Mouse (Mus musculus) CD4-positive, CD25-positive, alpha-beta regulatory T cell (primary cell): ENCODE results near the gene Senp1. TPM values are rescaled to one million over a fixed set of nuclear protein-coding genes. Genes with fewer than 3 reads are reported as not detected.

Experiments
- polyA plus RNA-seq: library from polyadenylated mRNA; unstranded; fragments of 100-300 nt; shearing (Covaris generic); gene quantifications from one replicate; pipeline ENCODE4 v1.2.1, GENCODE M21; 2017

The Senp1 gene
- polyA plus RNA-seq: 45.7 TPM

DNA sequence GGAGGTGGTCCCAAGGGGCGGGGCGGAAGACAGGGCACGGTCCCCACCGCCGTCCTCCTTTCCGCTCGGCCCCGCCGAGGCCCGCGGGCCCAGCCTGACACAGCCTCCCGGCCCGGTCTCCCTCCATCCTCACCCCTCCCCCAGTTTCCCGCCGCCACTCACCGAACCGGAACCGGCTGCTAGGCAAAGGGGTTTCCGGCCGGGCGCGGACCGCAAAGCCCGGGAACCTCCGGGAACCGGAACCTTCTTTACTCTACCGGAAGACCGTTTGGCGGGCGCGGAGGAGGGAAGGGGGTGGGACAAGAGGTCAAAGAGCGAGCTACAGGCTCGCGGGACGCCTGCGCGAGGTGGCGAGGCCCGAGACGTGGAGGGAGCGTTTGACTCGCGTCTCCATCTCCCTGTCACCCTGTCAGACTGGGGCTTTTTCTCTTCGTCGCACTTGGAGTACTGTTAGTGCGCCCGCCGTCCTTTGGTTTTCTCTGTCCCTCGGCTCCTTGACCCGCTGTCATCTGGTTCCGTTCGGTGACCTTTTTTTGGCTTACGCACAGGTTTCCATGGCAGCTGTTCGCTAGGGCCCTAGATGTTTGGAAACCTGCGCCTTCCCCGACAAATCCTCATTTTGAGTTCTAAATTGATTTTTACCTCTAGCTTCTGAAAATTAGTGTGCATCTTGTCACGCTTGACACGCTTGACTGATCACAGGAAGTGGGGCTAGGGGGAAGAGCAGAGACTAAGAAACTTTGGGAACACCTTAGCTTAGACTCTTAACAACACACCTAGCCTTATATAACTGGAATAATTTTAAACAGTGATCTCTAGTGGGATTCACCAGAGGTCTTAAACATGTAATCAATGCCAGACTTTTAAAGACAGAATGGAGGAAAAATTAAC, at the start of gene Senp1:
Senp1 (minus strand) TSS at position 624 of the 891 bp plus-strand sequence.

DNA sequence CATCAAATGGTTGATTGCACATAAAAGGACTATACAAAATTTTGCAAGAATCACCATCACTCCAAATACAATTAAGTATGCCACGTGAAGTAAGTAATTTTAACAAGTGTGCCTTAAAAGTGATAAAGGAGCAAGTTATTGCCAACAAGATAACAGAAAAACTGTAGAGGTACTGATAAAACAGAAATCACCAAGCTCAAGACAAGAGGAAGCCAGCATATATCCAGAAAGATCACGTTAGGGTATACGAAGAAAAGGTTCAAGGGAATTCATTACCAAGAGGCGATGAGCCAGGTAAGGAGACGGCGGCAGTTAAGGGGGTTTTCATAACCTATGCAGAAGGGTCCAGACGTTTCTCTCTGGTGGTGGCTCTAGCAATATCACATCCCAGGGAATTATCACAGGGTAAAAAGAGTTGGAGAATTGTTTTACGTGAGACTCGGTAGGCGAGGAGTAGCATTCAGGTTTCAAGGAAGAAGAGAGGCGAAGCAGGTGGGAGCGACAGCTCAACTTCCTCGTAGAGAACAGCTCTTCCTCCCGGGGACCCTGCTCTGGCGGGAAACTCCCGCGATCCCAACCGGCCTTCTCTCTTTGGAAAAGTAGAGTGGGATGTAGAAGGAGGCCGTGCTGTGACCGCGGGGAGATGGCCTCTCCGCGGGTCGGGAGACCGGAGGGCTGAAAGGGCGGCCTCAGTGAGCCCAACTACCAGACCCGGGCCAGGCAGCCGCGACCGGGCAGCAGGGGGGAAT, 998 bp downstream of the Senp1 start, which contains the start of gene Pfkm:
Pfkm (plus strand) TSS at position 218 of the 749 bp plus-strand sequence.

DNA sequence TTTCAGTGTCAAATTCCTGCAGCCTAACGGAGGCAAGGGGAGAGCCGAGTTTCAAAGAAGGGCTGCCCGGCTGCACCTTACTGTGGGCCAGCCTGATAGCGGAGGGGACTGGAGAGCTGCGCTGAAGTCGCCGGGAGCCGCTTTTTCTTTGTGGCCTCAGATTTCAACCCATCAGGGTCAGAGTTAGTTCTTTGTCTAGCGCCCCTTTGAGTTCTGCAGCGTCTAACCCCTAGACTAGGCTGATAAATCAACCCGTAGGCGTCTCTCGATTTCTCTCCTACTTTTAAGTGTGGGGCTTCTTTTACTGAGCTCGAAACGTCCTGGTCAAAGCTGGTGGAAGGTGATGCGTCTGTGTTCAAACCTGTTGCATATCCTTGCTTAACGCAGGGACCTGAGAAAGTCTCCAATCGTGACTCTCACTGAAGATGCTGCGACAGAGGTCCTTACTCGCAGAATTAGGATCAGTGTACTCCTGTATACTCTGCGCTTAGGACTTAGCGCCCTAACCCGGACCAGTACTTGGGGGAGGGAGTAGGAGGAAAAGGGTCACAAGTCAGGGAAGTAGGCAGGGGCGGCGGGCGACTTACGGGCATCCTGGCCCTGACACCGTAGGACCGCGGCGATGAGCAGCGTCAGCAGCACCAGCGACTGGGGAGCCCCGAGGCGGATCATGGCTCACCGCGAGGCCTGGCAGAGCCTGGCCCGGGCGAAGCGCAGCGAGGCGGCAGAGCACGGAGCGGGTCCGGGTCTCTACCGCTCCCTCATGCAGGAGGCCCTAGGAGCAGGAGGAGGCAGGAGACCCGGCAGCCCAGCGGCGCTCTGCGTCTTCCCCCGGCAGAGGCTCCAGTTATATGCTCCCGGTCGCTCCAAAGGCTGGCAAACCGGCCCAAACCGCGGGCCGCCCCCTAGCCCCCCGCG, 89.5 kb downstream of the Senp1 start, which contains the start of gene Col2a1:
Col2a1 (minus strand) TSS at position 874 of the 918 bp plus-strand sequence.

Other genes starting within 250 kb of the Senp1 start
- gene Hdac7, start 249.2 kb downstream of the Senp1 start, polyA plus RNA-seq: 109 TPM
- 0.38 TPM for gene Vdr, start 183.1 kb downstream of the Senp1 start, polyA plus RNA-seq
- gene Tmem106c, start 129.5 kb downstream of the Senp1 start, polyA plus RNA-seq: 26.0 TPM
- not detected for gene Col2a1, start 89.0 kb downstream of the Senp1 start, polyA plus RNA-seq
- 12.7 TPM for gene Pfkm, start 1.2 kb downstream of the Senp1 start, polyA plus RNA-seq
- gene Asb8, start 71.9 kb upstream of the Senp1 start, polyA plus RNA-seq: 40.0 TPM
- 0.07 TPM for gene Ccdc184, start 73.4 kb upstream of the Senp1 start, polyA plus RNA-seq
- not detected for gene Olfr288, start 101.8 kb upstream of the Senp1 start, polyA plus RNA-seq
- gene Gm44579, start 127.2 kb upstream of the Senp1 start, polyA plus RNA-seq: not detected
- gene Olfr287, start 127.3 kb upstream of the Senp1 start, polyA plus RNA-seq: not detected
- 0.07 TPM for gene Olfr286, start 140.7 kb upstream of the Senp1 start, polyA plus RNA-seq
- not detected for gene H1fnt, start 163.5 kb upstream of the Senp1 start, polyA plus RNA-seq
- not detected for gene Zfp641, start 202.4 kb upstream of the Senp1 start, polyA plus RNA-seq
- gene Olfr285, start 223.6 kb upstream of the Senp1 start, polyA plus RNA-seq: not detected
- not detected for gene Olfr284, start 247.2 kb upstream of the Senp1 start, polyA plus RNA-seq